Mouse (Mus musculus): Measurements from ENCODE around the gene Obp1a.

Obp1a gene

GRCm38 (mm10) chrX:78091274-78091673 lies at the start of gene Obp1a:
TSS of gene Obp1a (minus strand) at chrX:78091374.
- in situ Hi-C loops (cut with MboI, MseI), result no loop called here

- in situ Hi-C loops (cut with MboI, MseI), result no loop called here
Measured at GRCm38 (mm10) chrX:78125167-78125566, 34.0 kb upstream of the Obp1a start, which contains the start of gene Gm5938. TSS of gene Gm5938 (plus strand) at chrX:78125467.
